Mouse (Mus musculus) 416B (cell line): ENCODE data around the gene Zbtb4.

ENCODE experiments used
- DNase-seq: peaks from one replicate; pipeline ENCODE4 v3.0.0; 2011; ENCODE audit warnings: low read depth

Gene Zbtb4

DNA sequence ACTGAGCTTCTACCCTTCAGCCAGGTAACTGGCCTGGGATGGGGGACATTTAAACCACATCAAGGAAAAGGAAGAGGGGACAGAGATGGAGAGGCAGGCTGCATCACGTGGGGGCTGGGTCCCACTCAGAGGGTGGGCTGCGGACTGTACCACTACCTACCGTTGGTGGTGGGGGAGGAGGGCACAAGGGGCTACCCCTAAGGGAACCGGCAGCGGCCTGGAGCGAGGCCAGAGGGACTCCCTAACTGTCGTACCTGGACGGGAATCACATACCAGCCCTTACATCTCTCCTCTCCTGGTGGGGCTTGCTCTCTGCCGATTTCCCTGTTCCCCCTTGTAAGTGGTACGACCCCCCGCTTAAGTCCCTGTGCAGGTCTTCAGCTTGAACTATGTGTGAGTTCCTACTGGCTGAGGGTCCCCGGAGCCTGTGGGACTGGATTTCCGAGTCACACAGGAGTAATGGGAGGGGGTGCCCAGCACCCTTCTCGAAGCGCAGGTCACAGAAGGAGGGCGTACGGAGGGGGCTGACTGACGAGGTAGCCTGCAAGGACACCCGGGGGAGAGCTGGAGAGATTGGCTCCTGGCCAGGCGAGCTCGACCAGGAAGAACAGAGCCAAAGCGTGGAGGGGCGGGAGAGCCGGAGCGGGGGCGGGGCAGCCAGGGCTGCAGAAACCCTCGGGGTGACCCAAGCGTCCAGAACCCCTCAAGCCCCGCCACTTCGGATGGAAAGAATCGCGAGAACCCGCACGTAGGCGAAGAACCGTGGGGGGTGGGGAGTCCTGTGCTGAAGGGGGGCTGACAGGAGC is 34.9 kb downstream of the Zbtb4 start:
- DNase-seq, result no peak

GRCm38 (mm10) chr11:69801379-69801977 is 35.8 kb downstream of the Zbtb4 start, which contains the start of gene Fgf11:
Gene Fgf11, minus strand, starts transcription at chr11:69801857.
- no peak for DNase-seq

DNA sequence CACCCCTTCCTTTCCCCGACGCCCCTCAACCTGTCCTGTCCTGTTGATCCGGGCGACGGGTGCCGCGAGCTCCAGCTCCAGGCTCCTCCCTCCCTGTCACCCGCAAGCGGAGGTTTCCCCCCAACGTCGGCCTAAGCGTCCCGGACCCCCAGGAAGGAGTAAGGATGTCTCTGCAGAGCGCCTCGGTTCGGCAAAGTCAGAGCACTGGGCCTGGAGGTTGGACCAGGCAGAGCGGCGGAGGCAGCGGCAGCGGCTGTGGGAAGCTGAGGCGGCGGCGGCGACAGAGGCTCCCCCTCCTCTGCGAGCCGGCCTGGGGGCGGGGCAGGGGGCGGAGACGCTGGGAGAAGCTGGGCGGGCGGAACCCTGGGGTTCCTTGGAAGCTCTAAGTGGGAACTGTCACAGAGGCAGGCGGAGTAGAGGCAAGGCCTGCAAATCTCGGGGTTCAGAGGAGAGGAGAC is 37.0 kb downstream of the Zbtb4 start:
- peak; percentile 70 for DNase-seq

GRCm38 (mm10) chr11:69803328-69803727 is 37.6 kb downstream of the Zbtb4 start:
- peak; percentile 24 for DNase-seq

DNA sequence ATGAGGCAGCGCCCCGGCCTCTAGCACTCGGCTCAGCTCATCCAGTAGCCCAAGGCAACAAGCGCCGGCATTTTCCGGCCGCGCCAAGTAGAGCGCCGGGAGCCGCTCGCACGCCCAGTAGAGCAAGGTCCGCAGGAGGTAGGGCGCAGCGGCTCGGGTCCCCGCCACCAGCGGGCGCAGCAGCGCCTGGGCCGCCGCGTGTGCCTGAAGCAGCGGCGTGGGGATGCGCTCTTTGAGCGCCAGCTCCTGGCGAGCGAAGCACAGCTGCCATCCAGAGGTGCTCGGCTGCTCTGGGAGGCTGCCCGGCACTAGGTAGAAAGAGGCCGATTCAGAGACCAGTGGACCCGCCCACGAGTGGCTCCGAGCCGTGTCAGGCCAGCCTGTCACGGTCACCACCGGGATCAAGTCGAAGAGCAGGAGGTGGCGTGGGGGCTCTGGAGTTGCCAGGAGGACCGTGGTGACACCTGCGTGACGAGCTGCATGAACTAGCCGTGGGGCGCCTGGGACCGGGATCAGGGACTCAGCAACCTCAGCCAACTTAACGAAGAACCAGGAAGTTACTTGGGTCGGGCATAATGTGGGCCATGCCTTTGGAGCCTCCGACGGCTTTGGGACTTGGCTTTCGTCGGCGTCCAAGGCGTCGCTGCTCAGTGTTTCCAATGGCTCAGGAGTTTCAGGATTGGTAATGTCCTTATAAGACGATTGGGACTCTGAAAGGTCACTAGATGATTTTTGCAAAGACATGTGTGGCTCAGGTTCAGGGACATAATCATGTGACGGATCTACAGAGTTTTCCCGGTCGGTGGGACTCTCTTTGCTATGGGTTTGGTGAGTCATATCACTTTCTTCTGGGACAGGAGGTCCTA is 38.3 kb downstream of the Zbtb4 start:
- peak; percentile 52 for DNase-seq

DNA sequence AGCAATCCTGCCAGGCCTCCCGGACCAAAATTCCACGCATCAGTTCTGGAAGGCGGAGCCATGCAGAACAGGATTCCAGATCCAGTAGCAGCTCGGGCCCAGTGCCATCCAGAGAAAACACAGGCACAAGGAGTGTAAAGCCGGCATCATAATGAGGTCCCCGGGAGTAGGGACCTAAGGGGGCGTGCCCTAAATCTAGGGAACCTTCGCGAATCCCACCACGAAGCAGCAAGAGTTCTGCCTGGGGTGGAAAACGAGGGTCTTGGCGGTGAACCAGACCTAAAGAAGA is 38.9 kb downstream of the Zbtb4 start:
- no peak for DNase-seq

DNA sequence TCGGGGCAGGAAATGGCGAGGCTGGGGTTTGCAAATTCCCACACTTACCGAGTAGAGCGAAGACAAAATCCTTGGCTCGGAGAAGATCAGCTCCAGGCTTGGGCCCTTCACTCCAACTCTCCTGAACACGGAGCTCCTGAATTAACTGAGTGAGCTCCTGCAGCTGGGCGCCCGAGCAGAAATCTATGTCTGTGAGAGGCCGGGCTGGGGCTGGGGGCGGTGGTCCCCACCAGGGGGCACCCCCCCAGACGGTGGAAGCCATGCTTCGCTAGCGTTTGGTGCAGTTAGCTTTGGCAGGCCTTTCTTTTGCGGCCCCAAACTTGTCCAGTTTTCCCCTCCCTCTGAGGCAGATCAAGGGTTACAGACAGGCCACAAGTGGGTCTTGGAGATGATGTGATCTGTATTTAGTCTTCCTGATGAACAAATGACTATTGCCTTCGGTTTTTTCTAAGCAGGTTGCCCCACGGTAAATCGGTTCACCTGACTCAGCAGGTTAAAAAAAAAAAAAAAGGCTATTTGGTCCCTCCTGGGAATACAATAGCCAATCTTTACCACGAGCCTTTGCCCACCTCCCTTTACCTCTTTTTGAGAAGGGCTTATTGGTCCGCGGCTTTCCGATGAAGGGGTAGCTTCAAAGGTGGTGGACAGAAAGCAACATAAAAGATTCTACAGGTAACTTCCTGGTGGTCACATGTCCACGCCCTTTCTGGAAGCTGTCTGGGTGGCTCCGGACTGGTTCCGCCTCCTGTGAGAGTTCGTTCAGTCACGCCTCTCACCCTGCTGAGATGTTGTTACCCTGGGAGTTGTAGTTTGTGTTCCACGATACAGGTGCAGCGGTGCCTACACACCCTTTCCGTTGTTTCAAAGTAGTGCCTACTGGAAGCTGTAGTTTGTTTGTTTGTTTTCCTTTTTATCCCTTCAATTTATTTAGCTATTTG is 39.5 kb downstream of the Zbtb4 start, which contains the start of gene Tmem102:
Gene Tmem102, minus strand, starts transcription at position 653 of the 938 bp plus-strand sequence.
- no peak for DNase-seq

DNA sequence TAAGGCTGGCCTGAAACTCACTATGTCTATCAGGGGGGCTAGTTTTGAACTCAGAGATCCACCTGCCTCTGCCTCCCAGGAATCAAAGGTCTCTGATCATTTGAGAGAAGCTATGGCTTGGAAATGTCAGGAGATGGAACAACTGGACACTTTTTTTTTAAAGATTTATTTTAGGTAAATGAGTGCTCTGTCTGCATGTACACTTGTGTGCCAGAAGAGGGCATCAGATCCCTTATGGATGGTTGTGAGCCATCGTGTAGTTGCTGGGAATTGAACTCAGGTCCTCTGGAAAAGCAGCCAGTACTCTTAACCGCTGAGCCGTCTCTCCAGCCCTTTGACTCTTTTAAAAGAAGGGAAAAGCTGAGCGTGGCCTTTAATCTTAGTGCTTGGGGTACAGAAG is 40.7 kb downstream of the Zbtb4 start:
- peak; percentile 34 for DNase-seq

- no peak for DNase-seq
Observed at GRCm38 (mm10) chr11:69807641-69808040, 41.9 kb downstream of the Zbtb4 start.

- no peak for DNase-seq
Observed at GRCm38 (mm10) chr11:69810280-69810679, 44.6 kb downstream of the Zbtb4 start.

- no peak for DNase-seq
Observed at GRCm38 (mm10) chr11:69815155-69815554, 49.4 kb downstream of the Zbtb4 start, which contains the start of gene Gm39566. Gene Gm39566, minus strand, starts transcription at chr11:69815298.

GRCm38 (mm10) chr11:69816520-69816919 is 50.8 kb downstream of the Zbtb4 start:
- DNase-seq, result no peak

DNA sequence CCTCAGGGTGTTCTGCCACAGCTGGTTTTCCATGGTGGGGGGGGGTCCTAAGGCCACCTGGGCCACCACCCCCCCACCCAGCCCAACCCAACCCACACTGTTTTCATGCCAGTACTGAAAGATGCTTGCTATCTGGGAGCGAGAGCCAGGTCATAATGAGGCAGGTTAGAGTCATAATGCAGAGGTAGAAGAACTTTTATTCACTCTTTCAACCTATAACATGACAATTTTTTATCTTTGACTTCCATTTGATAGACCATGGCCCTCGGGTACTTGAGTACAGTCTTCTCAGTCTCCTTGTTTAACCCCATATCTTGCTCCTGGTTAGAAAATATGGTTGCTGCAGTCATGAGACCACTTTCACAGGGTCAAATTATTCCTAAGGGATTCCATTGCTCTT is 52.7 kb downstream of the Zbtb4 start, which contains the start of gene Spem2:
Gene Spem2, minus strand, starts transcription at position 101 of the 400 bp plus-strand sequence.
- DNase-seq, result no peak

DNA sequence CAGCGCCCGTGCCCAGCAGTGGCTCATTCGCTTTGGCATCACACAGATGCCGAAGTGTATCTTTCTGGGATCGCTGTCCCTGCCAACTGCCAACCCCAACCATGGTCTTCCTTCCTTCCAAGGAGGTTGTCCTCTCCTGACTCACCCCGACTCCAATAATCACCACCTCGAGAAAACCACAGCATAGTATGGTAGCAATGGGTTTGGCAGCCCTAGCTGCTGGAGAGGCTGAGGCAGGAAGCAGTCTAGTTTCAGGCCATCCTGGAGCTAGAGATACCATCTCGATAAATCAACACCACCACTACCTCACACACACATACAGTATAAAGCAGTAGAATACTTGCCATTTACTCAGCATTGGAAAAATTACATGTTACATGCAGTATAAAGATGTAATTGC is 53.2 kb downstream of the Zbtb4 start:
- peak; percentile 90 for DNase-seq

DNA sequence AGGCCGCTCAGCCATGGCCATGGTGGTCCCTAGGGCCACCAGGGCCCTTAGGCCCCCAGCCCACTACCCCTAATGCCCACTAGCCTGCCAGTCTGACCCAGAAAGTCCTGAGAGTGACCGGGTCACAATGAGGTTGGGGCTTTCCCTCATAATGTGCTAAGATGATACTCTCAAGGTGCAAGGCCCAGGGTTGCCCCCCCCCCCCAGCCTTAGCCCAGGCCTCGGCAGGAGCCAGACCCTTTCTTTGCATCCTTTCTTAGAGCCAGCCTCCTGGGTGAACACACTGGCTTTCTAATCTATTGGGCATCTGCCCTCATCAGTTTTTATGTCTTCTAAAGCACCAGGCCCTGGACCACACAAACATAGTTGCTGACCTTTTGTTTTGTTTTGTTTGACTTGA is 56.4 kb downstream of the Zbtb4 start, which contains the start of gene Spem1:
Gene Spem1, minus strand, starts transcription at position 101 of the 400 bp plus-strand sequence.
- no peak for DNase-seq

- DNase-seq, result no peak
Observed at GRCm38 (mm10) chr11:69823456-69823855, 57.7 kb downstream of the Zbtb4 start.

- DNase-seq, result no peak
Observed at GRCm38 (mm10) chr11:69828832-69829231, 63.1 kb downstream of the Zbtb4 start.

DNA sequence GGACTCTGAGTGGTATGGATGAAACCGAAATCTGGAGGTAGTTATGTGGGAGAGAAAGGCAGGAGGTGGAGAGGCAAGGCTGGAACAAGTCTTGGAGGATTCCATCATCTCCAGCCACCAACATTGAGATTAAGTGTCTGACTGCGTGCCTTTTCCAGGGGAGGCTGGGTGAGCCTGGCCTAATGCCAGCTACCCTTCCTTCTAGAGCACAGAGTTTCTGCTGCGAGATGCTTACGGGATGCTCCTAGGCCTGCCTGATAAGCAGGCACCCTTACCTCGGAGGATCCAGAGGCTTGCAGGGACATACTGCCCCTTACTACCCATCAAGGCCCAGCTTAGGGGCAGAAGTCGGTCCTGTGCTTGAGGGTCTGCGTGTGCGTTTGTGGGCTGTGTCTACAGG is 67.8 kb downstream of the Zbtb4 start:
- DNase-seq, result no peak
